Mouse (Mus musculus) bone marrow, adult 2 months (tissue): ENCODE results near the gene Nfkb1. TPM values are rescaled to one million over a fixed set of nuclear protein-coding genes. Genes with fewer than 3 reads are reported as not detected.
A peak's percentile ranks its signal among the peaks of the same experiment; 100 is the strongest.

Experiments used
- H3K27ac ChIP-seq: fragments of 200-500 bp; 2 replicates; pipeline ENCODE4 v1.5.1; 2012; ENCODE audit warnings: low read depth, mild to moderate bottlenecking, control low read depth, inconsistent platforms, low read length; ENCODE audit not compliant: control insufficient read depth, poor library complexity, insufficient read depth
- H3K4me1 ChIP-seq: fragments of 200-500 bp; 2 replicates; pipeline ENCODE4 v1.6.1; 2011; ENCODE audit warnings: low read length; ENCODE audit not compliant: control insufficient read depth, insufficient read depth
- H3K4me3 ChIP-seq: fragments of 200-500 bp; replicated peaks from 2 replicates; pipeline ENCODE3; 2011; ENCODE audit warnings: mild to moderate bottlenecking, low read depth, low read length, control low read depth; ENCODE audit not compliant: control insufficient read depth
- CTCF ChIP-seq: fragments of 200-500 bp; IDR thresholded peaks from 2 replicates; pipeline ENCODE4 v1.5.1; 2011; ENCODE audit warnings: low read length, control low read depth; ENCODE audit not compliant: control insufficient read depth, insufficient read depth
- POLR2A ChIP-seq: fragments of 200-500 bp; IDR thresholded peaks from 2 replicates; pipeline ENCODE4 v1.6.1; 2011; ENCODE audit warnings: low read depth, mild to moderate bottlenecking, control low read depth, low read length, borderline replicate concordance; ENCODE audit not compliant: control insufficient read depth
- whole genome bisulfite sequencing: fragments of 180-500 bp; shearing (Covaris S2); methylation state at CpG from one replicate; pipeline ENCODE4 v1.1.7; 2018; 5-methylcytosine and 5-hydroxymethylcytosine counted together
- polyA plus RNA-seq: library from polyadenylated mRNA; stranded (reverse); fragments of >200 nt; gene quantifications from 2 replicates; pipeline ENCODE4 v1.2.4, GENCODE M21; 2011; ENCODE audit warnings: low replicate concordance; ENCODE audit not compliant: missing spikeins, insufficient read depth, insufficient read length

Nfkb1 gene
- polyA plus RNA-seq, 1 experiment, result 34.6 TPM

GRCm38 (mm10) chr3:135636454-135636853, 54.9 kb downstream of the Nfkb1 start:
- H3K4me1 ChIP-seq, result no peaks in the 10 kb centered on the region; the same call in 1 of the 2 replicates
- 27% methylated on average over 14 of the region's 14 CpGs for WGBS
- H3K27ac ChIP-seq, result no peak overlapping the region
- TF ChIP-seq POLR2A, result no peak
- no peak for TF ChIP-seq CTCF
- no peak overlapping the region for H3K4me3 ChIP-seq

GRCm38 (mm10) chr3:135635646-135636434, 55.5 kb downstream of the Nfkb1 start:
- H3K27ac ChIP-seq, result no peak overlapping the region
- 64% methylated on average over 14 of the region's 14 CpGs for WGBS
- no peaks in the 10 kb centered on the region; the same call in none of the 2 replicates for H3K4me1 ChIP-seq
- TF ChIP-seq POLR2A, result no peak
- no peak for TF ChIP-seq CTCF
- no peak overlapping the region for H3K4me3 ChIP-seq

- no peak overlapping the region for H3K27ac ChIP-seq
- H3K4me3 ChIP-seq, result no peak overlapping the region
- H3K4me1 ChIP-seq, result no peaks in the 10 kb centered on the region; the same call in none of the 2 replicates
- TF ChIP-seq POLR2A (no peak), CTCF (no peak)
- WGBS, result 64% methylated on average over 1 of the region's 1 CpGs
Measured at GRCm38 (mm10) chr3:135635030-135635429, 56.3 kb downstream of the Nfkb1 start.

GRCm38 (mm10) chr3:135634275-135634674, 57.1 kb downstream of the Nfkb1 start:
- 83% methylated on average over 3 of the region's 3 CpGs for WGBS
- no peak for TF ChIP-seq CTCF
- no peak for TF ChIP-seq POLR2A
- H3K27ac ChIP-seq, result no peak overlapping the region
- H3K4me3 ChIP-seq, result no peak overlapping the region
- H3K4me1 ChIP-seq, result peaks cover 1% of the 10 kb centered on the region

GRCm38 (mm10) chr3:135631856-135632255, 59.5 kb downstream of the Nfkb1 start:
- WGBS, result 60% methylated on average over 4 of the region's 4 CpGs
- no peak overlapping the region for H3K27ac ChIP-seq
- TF ChIP-seq CTCF (no peak), POLR2A (no peak)
- peaks cover 5% of the 10 kb centered on the region for H3K4me1 ChIP-seq
- H3K4me3 ChIP-seq, result no peak overlapping the region

GRCm38 (mm10) chr3:135631096-135631457, 60.3 kb downstream of the Nfkb1 start:
- TF ChIP-seq POLR2A, result no peak
- TF ChIP-seq CTCF, result 0 out of 2 replicates have a peak, but pooled peaks have one; percentile 15
- H3K4me1 ChIP-seq, result peaks cover 5% of the 10 kb centered on the region; the same call in 1 of the 2 replicates
- H3K27ac ChIP-seq, result no peak overlapping the region
- WGBS, result 63% methylated on average over 10 of the region's 10 CpGs
- no peak overlapping the region for H3K4me3 ChIP-seq

GRCm38 (mm10) chr3:135630430-135631095, 60.8 kb downstream of the Nfkb1 start:
- Histone ChIP-seq H3K4me3 (no peak overlapping the region), H3K27ac (no peak overlapping the region)
- WGBS, result 86% methylated on average over 21 of the region's 21 CpGs

GRCm38 (mm10) chr3:135629830-135630355, 61.5 kb downstream of the Nfkb1 start:
- peaks cover 5% of the 10 kb centered on the region; the same call in 1 of the 2 replicates for H3K4me1 ChIP-seq
- no peak overlapping the region for H3K4me3 ChIP-seq

More at GRCm38 (mm10) chr3:135630430-135631095, 60.8 kb downstream of the Nfkb1 start:
- TF ChIP-seq POLR2A (no peak), CTCF (no peak)
- peaks cover 5% of the 10 kb centered on the region; the same call in 1 of the 2 replicates for H3K4me1 ChIP-seq

More at GRCm38 (mm10) chr3:135629830-135630355, 61.5 kb downstream of the Nfkb1 start:
- WGBS, result 56% methylated on average over 4 of the region's 4 CpGs
- TF ChIP-seq CTCF (no peak), POLR2A (no peak)
- no peak overlapping the region for H3K27ac ChIP-seq
